Mouse (Mus musculus): ENCODE results near the gene Drd3. TPM values are rescaled to one million over a fixed set of nuclear protein-coding genes. Genes with fewer than 3 reads are reported as not detected.

Drd3 gene
- polyA plus RNA-seq, 1 experiment from 2014 or later, result not detected

DNA sequence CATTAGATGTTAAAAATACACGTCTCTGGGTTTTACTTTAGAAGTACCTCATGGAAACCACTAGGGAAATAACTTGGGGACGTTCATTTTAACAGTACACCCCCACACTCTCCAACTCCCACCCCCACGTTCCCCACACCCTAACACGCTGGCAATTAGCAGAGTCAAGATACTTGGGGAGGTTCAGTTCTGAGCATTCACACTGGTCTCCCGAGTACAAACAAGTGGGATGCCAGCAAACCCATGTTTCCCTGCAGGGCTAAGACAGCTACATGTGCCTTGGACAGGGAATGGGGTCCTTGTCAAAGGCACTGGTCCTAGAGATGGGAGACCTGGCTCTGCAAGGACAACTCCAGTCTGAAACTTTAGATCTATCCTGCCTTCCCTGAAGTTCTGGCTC is 48.6 kb downstream of the Drd3 start:
- no peak for DNase-seq (ENCODE audit: low spot score)
- no peak overlapping the region for H3K27ac ChIP-seq (replicated peaks; ENCODE audit: low read depth, low read length)
- H3K9ac ChIP-seq (replicated peaks; ENCODE audit: low read length), result no peak overlapping the region
- 48% methylated on average over 5 of the region's 5 CpGs for WGBS
- no peak overlapping the region for H3K4me3 ChIP-seq (ENCODE audit: low read depth, low read length)
- H3K9me3 ChIP-seq (replicated peaks; ENCODE audit: control insufficient read depth, low read length), result no peaks in the 10 kb centered on the region
- H3K36me3 ChIP-seq (replicated peaks; ENCODE audit: control insufficient read depth, insufficient read depth, low read depth, low read length), result no peaks in the 10 kb centered on the region
- no peak for ATAC-seq (replicated peaks; ENCODE audit: insufficient number of reproducible peaks, low FRiP score, low TSS enrichment, low read depth)
- H3K27me3 ChIP-seq (ENCODE audit: control insufficient read depth, insufficient read depth, low read length), result no peaks in the 10 kb centered on the region
- H3K4me2 ChIP-seq (ENCODE audit: low read depth, low read length), result no peak overlapping the region
- H3K4me1 ChIP-seq (ENCODE audit: control insufficient read depth, insufficient read depth, low read length), result no peaks in the 10 kb centered on the region; the same call in none of the 2 replicates

DNA sequence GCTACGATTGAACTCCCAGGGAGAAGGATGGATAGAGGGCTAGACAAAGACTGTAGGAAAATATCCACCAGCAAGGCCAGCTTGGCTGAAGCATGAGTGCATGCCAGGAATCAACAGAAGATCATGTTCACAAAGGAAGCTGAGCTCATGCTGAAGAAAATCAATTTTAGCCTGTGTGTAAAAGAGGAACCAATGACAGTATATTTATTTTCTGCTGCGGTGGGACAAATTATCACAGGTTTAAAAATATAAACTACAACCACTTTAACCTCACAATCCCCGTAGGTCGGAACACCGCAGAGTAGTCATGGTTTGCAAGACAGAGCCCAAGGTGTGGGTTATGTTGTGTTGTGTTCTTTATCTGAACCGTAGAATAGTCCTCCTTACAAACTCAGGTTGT is 50.5 kb downstream of the Drd3 start:
- WGBS, result 89% methylated on average over 6 of the region's 6 CpGs

GRCm38 (mm10) chr16:43807048-43807447 is 53.2 kb downstream of the Drd3 start:
- H3K4me1 ChIP-seq (ENCODE audit: control insufficient read depth, insufficient read depth, low read length), result no peaks in the 10 kb centered on the region
- WGBS, result 73% methylated on average over 16 of the region's 16 CpGs
- no peak overlapping the region for H3K9ac ChIP-seq (replicated peaks; ENCODE audit: low read length)
- no peak overlapping the region for H3K4me3 ChIP-seq (ENCODE audit: low read depth, low read length)
- H3K9me3 ChIP-seq (replicated peaks; ENCODE audit: control insufficient read depth, low read length), result no peaks in the 10 kb centered on the region
- no peaks in the 10 kb centered on the region for H3K36me3 ChIP-seq (replicated peaks; ENCODE audit: control insufficient read depth, insufficient read depth, low read depth, low read length)
- H3K4me2 ChIP-seq (ENCODE audit: low read depth, low read length), result no peak overlapping the region
- no peak overlapping the region for H3K27ac ChIP-seq (replicated peaks; ENCODE audit: low read depth, low read length)
- no peaks in the 10 kb centered on the region for H3K27me3 ChIP-seq (ENCODE audit: control insufficient read depth, insufficient read depth, low read length)
- DNase-seq (ENCODE audit: low spot score), result no peak
- no peak for ATAC-seq (replicated peaks; ENCODE audit: insufficient number of reproducible peaks, low FRiP score, low TSS enrichment, low read depth)

More for the DNA sequence above, 50.5 kb downstream of the Drd3 start:
- ATAC-seq (replicated peaks; ENCODE audit: insufficient number of reproducible peaks, low FRiP score, low TSS enrichment, low read depth), result no peak
- no peak overlapping the region for H3K27ac ChIP-seq (replicated peaks; ENCODE audit: low read depth, low read length)
- DNase-seq (ENCODE audit: low spot score), result no peak
- H3K36me3 ChIP-seq (replicated peaks; ENCODE audit: control insufficient read depth, insufficient read depth, low read depth, low read length), result no peaks in the 10 kb centered on the region
- H3K4me3 ChIP-seq (ENCODE audit: low read depth, low read length), result no peak overlapping the region
- H3K9ac ChIP-seq (replicated peaks; ENCODE audit: low read length), result no peak overlapping the region
- H3K4me1 ChIP-seq (ENCODE audit: control insufficient read depth, insufficient read depth, low read length), result no peaks in the 10 kb centered on the region; the same call in none of the 2 replicates
- H3K4me2 ChIP-seq (ENCODE audit: low read depth, low read length), result no peak overlapping the region
- H3K9me3 ChIP-seq (replicated peaks; ENCODE audit: control insufficient read depth, low read length), result no peaks in the 10 kb centered on the region
- H3K27me3 ChIP-seq (ENCODE audit: control insufficient read depth, insufficient read depth, low read length), result no peaks in the 10 kb centered on the region

DNA sequence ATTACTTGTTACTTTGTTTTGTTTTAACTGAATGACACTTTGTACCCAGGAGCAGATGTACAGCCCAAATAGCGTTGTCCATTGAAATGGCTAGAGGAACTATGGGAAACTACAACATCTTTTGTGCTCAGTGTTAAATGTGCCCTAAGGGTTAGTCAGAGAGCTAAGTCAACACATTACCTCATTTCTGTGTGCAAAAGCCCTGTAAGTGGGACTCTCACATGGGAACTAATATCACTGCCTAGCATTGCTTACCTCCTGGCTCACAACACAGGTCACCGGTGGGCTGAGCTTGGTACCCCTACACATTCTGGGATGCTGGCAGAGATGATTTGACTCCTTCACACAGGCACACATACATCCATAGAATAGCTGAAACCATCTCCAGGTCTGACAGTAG is 55.6 kb downstream of the Drd3 start:
- Histone ChIP-seq H3K4me2 (ENCODE audit: low read depth, low read length) (no peak overlapping the region), H3K4me3 (ENCODE audit: low read depth, low read length) (no peak overlapping the region), H3K36me3 (replicated peaks; ENCODE audit: control insufficient read depth, insufficient read depth, low read depth, low read length) (no peaks in the 10 kb centered on the region), H3K27me3 (ENCODE audit: control insufficient read depth, insufficient read depth, low read length) (no peaks in the 10 kb centered on the region), H3K4me1 (ENCODE audit: control insufficient read depth, insufficient read depth, low read length) (no peaks in the 10 kb centered on the region), H3K27ac (replicated peaks; ENCODE audit: low read depth, low read length) (no peak overlapping the region), H3K9me3 (replicated peaks; ENCODE audit: control insufficient read depth, low read length) (no peaks in the 10 kb centered on the region), H3K9ac (replicated peaks; ENCODE audit: low read length) (no peak overlapping the region)
- ATAC-seq (replicated peaks; ENCODE audit: insufficient number of reproducible peaks, low FRiP score, low TSS enrichment, low read depth) (no peak), DNase-seq (ENCODE audit: low spot score) (no peak)
- 92% methylated on average over 2 of the region's 2 CpGs for WGBS

DNA sequence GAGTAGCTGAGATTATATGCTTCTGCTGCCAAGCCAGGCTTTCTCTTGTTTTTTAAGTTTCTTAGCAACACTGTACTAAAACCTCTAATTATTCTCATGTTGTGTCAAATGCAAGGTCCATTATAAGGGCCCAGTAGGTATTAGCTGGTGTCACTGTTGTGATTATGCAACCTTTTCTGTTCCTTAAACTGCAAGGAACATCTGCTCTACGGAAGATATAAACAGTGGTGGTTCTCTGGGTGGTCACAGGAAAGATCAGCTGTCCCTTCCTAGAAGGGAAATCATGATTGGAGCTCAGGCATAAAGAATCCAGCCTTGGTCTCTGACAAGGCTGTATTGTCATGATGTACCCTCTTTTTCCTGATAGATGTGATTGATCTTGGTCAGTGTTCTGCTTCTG is 57.6 kb downstream of the Drd3 start:
- ATAC-seq (replicated peaks; ENCODE audit: insufficient number of reproducible peaks, low FRiP score, low TSS enrichment, low read depth), result no peak
- DNase-seq (ENCODE audit: low spot score), result no peak
- Histone ChIP-seq H3K4me2 (ENCODE audit: low read depth, low read length) (no peak overlapping the region), H3K27ac (replicated peaks; ENCODE audit: low read depth, low read length) (no peak overlapping the region), H3K9me3 (replicated peaks; ENCODE audit: control insufficient read depth, low read length) (no peaks in the 10 kb centered on the region), H3K9ac (replicated peaks; ENCODE audit: low read length) (no peak overlapping the region), H3K27me3 (ENCODE audit: control insufficient read depth, insufficient read depth, low read length) (no peaks in the 10 kb centered on the region), H3K4me3 (ENCODE audit: low read depth, low read length) (no peak overlapping the region), H3K36me3 (replicated peaks; ENCODE audit: control insufficient read depth, insufficient read depth, low read depth, low read length) (no peaks in the 10 kb centered on the region), H3K4me1 (ENCODE audit: control insufficient read depth, insufficient read depth, low read length) (no peaks in the 10 kb centered on the region)
- WGBS, result 83% methylated on average over 1 of the region's 1 CpGs

DNA sequence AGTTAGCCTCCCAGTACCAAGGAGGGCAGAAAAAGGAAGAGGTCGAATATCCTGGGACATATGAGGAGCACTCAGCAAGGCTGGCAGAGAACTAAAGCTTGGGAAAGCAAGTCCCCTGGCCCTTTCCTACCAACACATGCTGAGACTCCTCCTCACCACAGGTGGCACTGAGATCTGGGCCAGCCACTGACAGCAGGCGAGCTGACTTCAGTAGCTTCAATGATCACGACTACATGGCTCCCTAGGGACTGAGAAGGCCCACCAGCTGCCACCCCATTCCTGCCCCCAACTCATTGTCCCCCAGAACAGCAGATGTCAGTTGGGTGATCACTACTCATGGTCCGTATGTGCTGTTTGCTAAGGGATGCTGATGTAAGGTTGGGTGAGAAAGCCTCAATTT is 60.8 kb downstream of the Drd3 start:
- Histone ChIP-seq H3K9me3 (replicated peaks; ENCODE audit: control insufficient read depth, low read length) (no peaks in the 10 kb centered on the region), H3K4me3 (ENCODE audit: low read depth, low read length) (no peak overlapping the region), H3K27ac (replicated peaks; ENCODE audit: low read depth, low read length) (no peak overlapping the region), H3K27me3 (ENCODE audit: control insufficient read depth, insufficient read depth, low read length) (no peaks in the 10 kb centered on the region), H3K36me3 (replicated peaks; ENCODE audit: control insufficient read depth, insufficient read depth, low read depth, low read length) (no peaks in the 10 kb centered on the region), H3K9ac (replicated peaks; ENCODE audit: low read length) (no peak overlapping the region), H3K4me1 (ENCODE audit: control insufficient read depth, insufficient read depth, low read length) (no peaks in the 10 kb centered on the region), H3K4me2 (ENCODE audit: low read depth, low read length) (no peak overlapping the region)
- ATAC-seq (replicated peaks; ENCODE audit: insufficient number of reproducible peaks, low FRiP score, low TSS enrichment, low read depth) (no peak), DNase-seq (ENCODE audit: low spot score) (no peak)
- WGBS, result 54% methylated on average over 4 of the region's 4 CpGs

DNA sequence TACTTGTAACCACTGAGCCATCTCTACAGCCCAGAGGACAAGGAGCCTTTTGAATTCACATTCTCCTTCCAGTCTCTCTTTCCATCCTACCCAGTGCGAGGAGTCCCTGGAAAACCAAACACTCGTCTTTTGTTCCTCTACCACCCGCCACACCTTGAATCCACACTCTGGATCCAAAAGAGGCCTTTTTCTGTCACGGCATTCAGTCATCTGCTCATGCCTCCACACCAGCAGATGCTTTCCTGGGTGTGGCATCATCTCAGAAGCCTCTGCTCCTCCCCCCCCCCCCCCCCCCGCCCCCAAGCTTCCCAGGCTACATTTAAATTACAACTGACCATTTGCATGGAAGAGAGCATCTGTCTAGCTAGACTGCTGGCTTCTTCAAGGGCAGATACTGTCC is 62.5 kb downstream of the Drd3 start:
- Histone ChIP-seq H3K4me2 (ENCODE audit: low read depth, low read length) (no peak overlapping the region), H3K36me3 (replicated peaks; ENCODE audit: control insufficient read depth, insufficient read depth, low read depth, low read length) (no peaks in the 10 kb centered on the region), H3K27ac (replicated peaks; ENCODE audit: low read depth, low read length) (no peak overlapping the region), H3K9me3 (replicated peaks; ENCODE audit: control insufficient read depth, low read length) (no peaks in the 10 kb centered on the region), H3K4me1 (ENCODE audit: control insufficient read depth, insufficient read depth, low read length) (no peaks in the 10 kb centered on the region), H3K27me3 (ENCODE audit: control insufficient read depth, insufficient read depth, low read length) (no peaks in the 10 kb centered on the region), H3K9ac (replicated peaks; ENCODE audit: low read length) (no peak overlapping the region), H3K4me3 (ENCODE audit: low read depth, low read length) (no peak overlapping the region)
- 85% methylated on average over 4 of the region's 5 CpGs for WGBS
- no peak for ATAC-seq (replicated peaks; ENCODE audit: insufficient number of reproducible peaks, low FRiP score, low TSS enrichment, low read depth)
- DNase-seq (ENCODE audit: low spot score), result no peak

DNA sequence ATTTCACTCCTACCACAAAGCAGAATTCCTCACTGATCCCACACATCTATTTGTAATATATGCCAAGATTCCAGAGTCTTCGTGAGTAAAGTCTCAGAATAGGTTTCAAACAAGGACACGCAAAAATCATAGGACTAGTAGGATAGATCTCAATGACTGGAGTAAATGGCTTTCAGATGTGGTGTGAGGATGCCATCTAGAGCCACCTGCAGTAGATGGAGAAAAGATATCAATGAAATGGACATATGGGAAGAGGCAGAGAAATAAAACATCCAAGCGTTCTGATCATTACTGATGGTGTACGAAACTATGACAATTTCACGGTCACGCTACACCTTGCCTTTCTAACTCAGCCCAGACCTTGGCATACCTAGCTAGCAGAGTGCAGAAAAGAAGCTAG is 64.6 kb downstream of the Drd3 start:
- DNase-seq (ENCODE audit: low spot score), result no peak
- no peak for ATAC-seq (replicated peaks; ENCODE audit: insufficient number of reproducible peaks, low FRiP score, low TSS enrichment, low read depth)

More for the DNA sequence above, 64.6 kb downstream of the Drd3 start:
- no peak overlapping the region for H3K4me2 ChIP-seq (ENCODE audit: low read depth, low read length)
- no peak overlapping the region for H3K9ac ChIP-seq (replicated peaks; ENCODE audit: low read length)
- no peaks in the 10 kb centered on the region for H3K27me3 ChIP-seq (ENCODE audit: control insufficient read depth, insufficient read depth, low read length)
- 95% methylated on average over 6 of the region's 6 CpGs for WGBS
- no peak overlapping the region for H3K27ac ChIP-seq (replicated peaks; ENCODE audit: low read depth, low read length)
- H3K36me3 ChIP-seq (replicated peaks; ENCODE audit: control insufficient read depth, insufficient read depth, low read depth, low read length), result no peaks in the 10 kb centered on the region
- no peaks in the 10 kb centered on the region for H3K9me3 ChIP-seq (replicated peaks; ENCODE audit: control insufficient read depth, low read length)
- no peaks in the 10 kb centered on the region for H3K4me1 ChIP-seq (ENCODE audit: control insufficient read depth, insufficient read depth, low read length)
- H3K4me3 ChIP-seq (ENCODE audit: low read depth, low read length), result no peak overlapping the region
